Comparison of ENCODE assay signal across 7 mouse cellular contexts in the genomic region with DNA sequence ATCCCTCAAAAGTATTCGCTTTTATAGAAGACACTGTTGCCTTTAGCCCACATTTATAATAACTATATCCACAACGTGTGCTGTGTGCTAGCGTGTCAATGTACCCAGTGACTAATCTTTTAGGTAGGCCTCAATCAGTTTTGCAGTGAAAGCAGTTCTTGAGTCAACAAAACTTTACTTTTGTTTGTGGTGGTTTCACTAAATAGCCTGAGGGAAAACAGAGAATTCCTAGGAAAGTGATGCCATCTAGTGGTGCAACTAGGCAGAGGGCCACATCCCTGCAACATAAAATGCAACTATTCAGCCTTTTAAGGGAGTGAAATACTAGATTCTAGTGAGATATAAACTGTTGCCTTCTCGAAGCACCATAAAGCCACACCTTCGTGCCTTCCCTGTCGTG. TPM values are rescaled to one million over a fixed set of nuclear protein-coding genes. Genes with fewer than 3 reads are reported as not detected.
DNase-seq lines count a peak whose midpoint lies in the region; ATAC-seq and TF ChIP-seq lines count a peak whose summit lies in the region.

No protein-coding gene starts in this region.

- no peak overlapping the region for H3K9ac ChIP-seq in intestine, postnatal 0 days (ENCODE audit: low read depth, low read length)

- no peak overlapping the region for H3K4me3 ChIP-seq in thymus, adult 2 months (ENCODE audit: control insufficient read depth, insufficient read depth, low read length)
- no peak overlapping the region for H3K4me3 ChIP-seq in intestine, postnatal 0 days (ENCODE audit: low read depth, low read length)

- H3K9me3 ChIP-seq in intestine, postnatal 0 days (ENCODE audit: control insufficient read depth), result no peaks in the 10 kb centered on the region

- no peaks in the 10 kb centered on the region for H3K36me3 ChIP-seq in thymus, adult 2 months (ENCODE audit: control insufficient read depth, insufficient read depth, low read length)
- H3K36me3 ChIP-seq in intestine, postnatal 0 days (ENCODE audit: control insufficient read depth, insufficient read depth), result no peaks in the 10 kb centered on the region

- DNase-seq in thymus, adult 2 months, result peak; percentile 34
- DNase-seq in thymus, adult 18-20 months, result no peak
- peak; percentile 47 for DNase-seq in adrenal gland, adult 2 months
- DNase-seq in embryo, embryonic 9.5 days (ENCODE audit: extremely low spot score), result peak; percentile 63
- peak; percentile 57 to 60 for DNase-seq in left cerebral cortex, postnatal 25 days (ENCODE audit: low spot score in 2 of 2)
- peak; percentile 27 for DNase-seq in right cerebral cortex, adult 18-20 months

- 32% methylated on average over 6 of the region's 6 CpGs for WGBS in thymus, adult 2 months
- WGBS in intestine, postnatal 0 days, result 18% methylated on average over 6 of the region's 6 CpGs

- no peak overlapping the region for H3K27ac ChIP-seq in thymus, adult 2 months (ENCODE audit: control insufficient read depth, insufficient read depth, low read length)
- no peak overlapping the region for H3K27ac ChIP-seq in intestine, postnatal 0 days (ENCODE audit: low read depth, low read length)

- TF ChIP-seq CTCF in thymus, adult 2 months (IDR thresholded peaks at IDR 0.05; ENCODE audit: borderline replicate concordance, control insufficient read depth, extremely low read depth, insufficient read depth, low read length, poor library complexity), result no peak
- TF ChIP-seq CTCF in intestine, postnatal 0 days (IDR thresholded peaks at IDR 0.05; ENCODE audit: low read depth), result peak; percentile 89

- intact Hi-C loops in left cerebral cortex, postnatal 25 days (cut with DNase I), result loop anchor here (1.0 to 10.0 kb wide), 4 partner anchors 85 to 438 kb away; a partner anchor contains a TSS

- no peak overlapping the region for H3K4me2 ChIP-seq in intestine, postnatal 0 days (replicated peaks; ENCODE audit: low read depth)

- 0 out of 2 replicates have a peak, but pooled peaks have one; percentile 38 for ATAC-seq in intestine, postnatal 0 days

- no peaks in the 10 kb centered on the region for H3K4me1 ChIP-seq in thymus, adult 2 months (replicated peaks; ENCODE audit: control insufficient read depth, insufficient read depth, low read length)
- H3K4me1 ChIP-seq in intestine, postnatal 0 days (replicated peaks; ENCODE audit: control insufficient read depth, insufficient read depth, low read length), result no peaks in the 10 kb centered on the region

- TF ChIP-seq POLR2A in thymus, adult 2 months (IDR thresholded peaks at IDR 0.05; ENCODE audit: control insufficient read depth, extremely low read depth, insufficient read depth, low read length, poor library complexity), result no peak

- no peaks in the 10 kb centered on the region for H3K27me3 ChIP-seq in thymus, adult 2 months (ENCODE audit: control insufficient read depth, insufficient read depth, low read length)
- H3K27me3 ChIP-seq in intestine, postnatal 0 days (replicated peaks; ENCODE audit: control insufficient read depth, insufficient read depth, low read length), result no peaks in the 10 kb centered on the region

RNA-seq across cellular contexts. Expression of a gene that starts 25.7 kb away (rescaled TPM):
- 0.28 and 0.44 TPM in 2 replicates for polyA plus RNA-seq in thymus, adult 2 months (2012; rRNA removed)
- total RNA-seq in adrenal gland, adult 2 months (2021), result under 1 TPM; 0.46 to 0.79 TPM
- polyA plus RNA-seq in adrenal gland, adult 2 months (2012; rRNA removed), result 0.13 and 0.24 TPM in 2 replicates
- polyA plus RNA-seq in intestine, postnatal 0 days (2015; fragmentation: Nextera tagmentation; extraction: Ambion mirVana), result 5.3 and 6.8 TPM in 2 replicates
- 1 to 10 TPM; 3.0 to 3.8 TPM for total RNA-seq in left cerebral cortex, postnatal 25 days (2021)

Comparison
In these comparisons a context has a peak if more than half of its experiments do, and no peak if none do; other contexts are left out.
1. DNase-seq: peak in thymus, adult 2 months (single experiment), adrenal gland, adult 2 months (single experiment), embryo, embryonic 9.5 days (single experiment), left cerebral cortex, postnatal 25 days (2 of 2) and right cerebral cortex, adult 18-20 months (single experiment); none in thymus, adult 18-20 months (0 of 2).